Mouse (Mus musculus) hindbrain, embryonic 12.5 days (tissue): Measurements from ENCODE around the gene Ccdc15. TPM values are rescaled to one million over a fixed set of nuclear protein-coding genes. Genes with fewer than 3 reads are reported as not detected.

Source experiments
- ATAC-seq: fragments of 200-750 bp; cut with Nextera tagmentation; 2 replicates; pipeline ENCODE4 v1.8.0; 2017; ENCODE audit warnings: moderate TSS enrichment; ENCODE audit not compliant: low FRiP score
- H3K27ac ChIP-seq: fragments of 300-500 bp; sonication (generic); 2 replicates; pipeline ENCODE4 v1.5.1; 2016; ENCODE audit warnings: mild to moderate bottlenecking
- H3K27me3 ChIP-seq: fragments of 300-500 bp; sonication (generic); 2 replicates; pipeline ENCODE4 v1.6.1; 2016; ENCODE audit warnings: mild to moderate bottlenecking
- H3K36me3 ChIP-seq: fragments of 300-500 bp; sonication (generic); 2 replicates; pipeline ENCODE4 v1.6.1; 2016; ENCODE audit warnings: mild to moderate bottlenecking
- H3K4me1 ChIP-seq: fragments of 300-500 bp; sonication (generic); 2 replicates; pipeline ENCODE4 v1.6.1; 2016
- H3K4me2 ChIP-seq: fragments of 300-500 bp; sonication (generic); replicated peaks from 2 replicates; pipeline ENCODE4 v1.6.1; 2016; ENCODE audit warnings: mild to moderate bottlenecking
- H3K4me3 ChIP-seq: fragments of 300-500 bp; sonication (generic); 2 replicates; pipeline ENCODE4 v1.5.1; 2016; ENCODE audit warnings: mild to moderate bottlenecking
- H3K9ac ChIP-seq: fragments of 300-500 bp; sonication (generic); 2 replicates; pipeline ENCODE4 v1.6.1; 2016; ENCODE audit warnings: mild to moderate bottlenecking, moderate library complexity
- H3K9me3 ChIP-seq: fragments of 300-500 bp; sonication (generic); replicated peaks from 2 replicates; pipeline ENCODE4 v1.6.1; 2016; ENCODE audit warnings: mild to moderate bottlenecking
- WGBS: fragments of 180-500 bp; shearing (Covaris S2); methylation state at CpG from one replicate; pipeline ENCODE4 v1.1.7; 2016; 5-methylcytosine and 5-hydroxymethylcytosine counted together
- polyA plus RNA-seq: library from polyadenylated mRNA; unstranded; fragments of >200 nt; fragmentation: Nextera tagmentation; extraction: Ambion mirVana; gene quantifications from 2 replicates; pipeline ENCODE4 v1.2.1, GENCODE M21; 2016

Gene Ccdc15
- polyA plus RNA-seq, 1 experiment from 2014 or later = 8.2 TPM

GRCm38 (mm10) chr9:37365706-37366105 is 17.5 kb upstream of the Ccdc15 start:
- WGBS = 74% methylated on average over 5 of the region's 5 CpGs
- no peak for ATAC-seq

GRCm38 (mm10) chr9:37364392-37364791 is 16.2 kb upstream of the Ccdc15 start:
- Histone ChIP-seq H3K9ac (no peak overlapping the region), H3K27me3 (no peaks in the 10 kb centered on the region), H3K27ac (no peak overlapping the region), H3K4me3 (no peak overlapping the region), H3K9me3 (no peaks in the 10 kb centered on the region), H3K4me2 (no peak overlapping the region), H3K4me1 (peaks cover 10% of the 10 kb centered on the region), H3K36me3 (no peaks in the 10 kb centered on the region)
- WGBS = 68% methylated on average over 3 of the region's 3 CpGs
- no peak for ATAC-seq

More at GRCm38 (mm10) chr9:37365706-37366105, 17.5 kb upstream of the Ccdc15 start:
- no peak overlapping the region for H3K9ac ChIP-seq
- H3K36me3 ChIP-seq = no peaks in the 10 kb centered on the region
- H3K9me3 ChIP-seq = no peaks in the 10 kb centered on the region
- no peak overlapping the region for H3K27ac ChIP-seq
- no peaks in the 10 kb centered on the region for H3K4me1 ChIP-seq
- no peak overlapping the region for H3K4me2 ChIP-seq
- H3K4me3 ChIP-seq = no peak overlapping the region
- H3K27me3 ChIP-seq = no peaks in the 10 kb centered on the region

- no peak for ATAC-seq
Measured at GRCm38 (mm10) chr9:37363551-37363950, 15.3 kb upstream of the Ccdc15 start.

GRCm38 (mm10) chr9:37362881-37363280 is 14.6 kb upstream of the Ccdc15 start:
- ATAC-seq = no peak
- Histone ChIP-seq H3K27ac (no peak overlapping the region), H3K9ac (no peak overlapping the region), H3K27me3 (no peaks in the 10 kb centered on the region), H3K36me3 (no peaks in the 10 kb centered on the region), H3K4me2 (no peak overlapping the region), H3K9me3 (no peaks in the 10 kb centered on the region), H3K4me3 (no peak overlapping the region), H3K4me1 (peaks cover 17% of the 10 kb centered on the region)
- 83% methylated on average over 1 of the region's 1 CpGs for WGBS

More at GRCm38 (mm10) chr9:37363551-37363950, 15.3 kb upstream of the Ccdc15 start:
- no peaks in the 10 kb centered on the region for H3K27me3 ChIP-seq
- peaks cover 17% of the 10 kb centered on the region for H3K4me1 ChIP-seq
- H3K27ac ChIP-seq = no peak overlapping the region
- H3K9ac ChIP-seq = no peak overlapping the region
- H3K9me3 ChIP-seq = no peaks in the 10 kb centered on the region
- no peak overlapping the region for H3K4me3 ChIP-seq
- H3K4me2 ChIP-seq = no peak overlapping the region
- 76% methylated on average over 3 of the region's 3 CpGs for WGBS
- no peaks in the 10 kb centered on the region for H3K36me3 ChIP-seq

- ATAC-seq = no peak
- Histone ChIP-seq H3K9me3 (no peaks in the 10 kb centered on the region), H3K27ac (no peak overlapping the region), H3K9ac (no peak overlapping the region), H3K4me3 (no peak overlapping the region), H3K4me1 (peaks cover 17% of the 10 kb centered on the region), H3K27me3 (no peaks in the 10 kb centered on the region), H3K36me3 (no peaks in the 10 kb centered on the region), H3K4me2 (no peak overlapping the region)
Measured at GRCm38 (mm10) chr9:37362084-37362483, 13.9 kb upstream of the Ccdc15 start.

GRCm38 (mm10) chr9:37359331-37360220 is 11.3 kb upstream of the Ccdc15 start:
- Histone ChIP-seq H3K9me3 (no peaks in the 10 kb centered on the region), H3K9ac (no peak overlapping the region), H3K27ac (peak overlapping the region; percentile 75), H3K4me1 (peaks cover 17% of the 10 kb centered on the region), H3K4me3 (no peak overlapping the region), H3K36me3 (no peaks in the 10 kb centered on the region), H3K27me3 (no peaks in the 10 kb centered on the region), H3K4me2 (no peak overlapping the region)
- 24% methylated on average over 6 of the region's 6 CpGs for WGBS
- peak; percentile 82 for ATAC-seq

- no peaks in the 10 kb centered on the region for H3K36me3 ChIP-seq
- H3K9me3 ChIP-seq = no peaks in the 10 kb centered on the region
- no peak overlapping the region for H3K9ac ChIP-seq
- no peaks in the 10 kb centered on the region for H3K27me3 ChIP-seq
- WGBS = 56% methylated on average over 7 of the region's 7 CpGs
- H3K27ac ChIP-seq = peak overlapping the region; percentile 75
- ATAC-seq = peak; percentile 77
- peaks cover 17% of the 10 kb centered on the region for H3K4me1 ChIP-seq
- H3K4me2 ChIP-seq = no peak overlapping the region
- no peak overlapping the region for H3K4me3 ChIP-seq
Measured at GRCm38 (mm10) chr9:37358713-37359330, 10.6 kb upstream of the Ccdc15 start.

- ATAC-seq = no peak
- H3K27ac ChIP-seq = no peak overlapping the region
- 75% methylated on average over 1 of the region's 1 CpGs for WGBS
- no peak overlapping the region for H3K4me2 ChIP-seq
- H3K27me3 ChIP-seq = no peaks in the 10 kb centered on the region
- H3K36me3 ChIP-seq = no peaks in the 10 kb centered on the region
- no peak overlapping the region for H3K4me3 ChIP-seq
- no peak overlapping the region for H3K9ac ChIP-seq
- H3K9me3 ChIP-seq = no peaks in the 10 kb centered on the region
- peaks cover 8% of the 10 kb centered on the region; the same call in 1 of the 2 replicates for H3K4me1 ChIP-seq
Measured at GRCm38 (mm10) chr9:37354485-37354884, 6.3 kb upstream of the Ccdc15 start.

GRCm38 (mm10) chr9:37351266-37351665 is 3.0 kb upstream of the Ccdc15 start:
- no peak overlapping the region for H3K27ac ChIP-seq
- no peak overlapping the region for H3K9ac ChIP-seq
- no peak overlapping the region for H3K4me2 ChIP-seq
- ATAC-seq = no peak
- no peaks in the 10 kb centered on the region for H3K27me3 ChIP-seq
- H3K36me3 ChIP-seq = no peaks in the 10 kb centered on the region
- no peak overlapping the region for H3K4me3 ChIP-seq
- WGBS = 61% methylated on average over 2 of the region's 2 CpGs
- no peaks in the 10 kb centered on the region for H3K9me3 ChIP-seq
- peaks cover 8% of the 10 kb centered on the region for H3K4me1 ChIP-seq

- no peaks in the 10 kb centered on the region for H3K36me3 ChIP-seq
- H3K9ac ChIP-seq = peak overlapping the region; percentile 66
- no peak for ATAC-seq
- H3K4me3 ChIP-seq = peak overlapping the region; percentile 59
- peaks cover 8% of the 10 kb centered on the region for H3K4me1 ChIP-seq
- H3K27me3 ChIP-seq = no peaks in the 10 kb centered on the region
- peak overlapping the region; percentile 90 for H3K4me2 ChIP-seq
- WGBS = 89% methylated on average over 3 of the region's 3 CpGs
- peak overlapping the region; percentile 79; the same call in 1 of the 2 replicates for H3K27ac ChIP-seq
- no peaks in the 10 kb centered on the region for H3K9me3 ChIP-seq
Measured at GRCm38 (mm10) chr9:37349050-37349449, 818 bp upstream of the Ccdc15 start.

GRCm38 (mm10) chr9:37347184-37347987 is 846 bp downstream of the Ccdc15 start:
- Histone ChIP-seq H3K27ac (peak overlapping the region; percentile 79), H3K9me3 (no peaks in the 10 kb centered on the region), H3K4me2 (peak overlapping the region; percentile 90), H3K36me3 (peaks cover 7% of the 10 kb centered on the region; the same call in 1 of the 2 replicates), H3K27me3 (no peaks in the 10 kb centered on the region), H3K4me3 (peak overlapping the region; percentile 59), H3K9ac (peak overlapping the region; percentile 66), H3K4me1 (peaks cover 8% of the 10 kb centered on the region)
- WGBS = 26% methylated on average over 12 of the region's 12 CpGs
- ATAC-seq = peak; percentile 21

GRCm38 (mm10) chr9:37345406-37345805 is 2.8 kb downstream of the Ccdc15 start:
- ATAC-seq = no peak
- WGBS = 89% methylated on average over 3 of the region's 3 CpGs

More at GRCm38 (mm10) chr9:37345406-37345805, 2.8 kb downstream of the Ccdc15 start:
- Histone ChIP-seq H3K9me3 (no peaks in the 10 kb centered on the region), H3K4me3 (no peak overlapping the region), H3K9ac (no peak overlapping the region), H3K4me1 (peaks cover 8% of the 10 kb centered on the region), H3K27me3 (no peaks in the 10 kb centered on the region), H3K36me3 (peaks cover 15% of the 10 kb centered on the region; the same call in 1 of the 2 replicates), H3K4me2 (no peak overlapping the region), H3K27ac (no peak overlapping the region)
